Mouse (Mus musculus): ENCODE measurements at regions not wholly inside any gene's neighbourhood (a gene's known extent, or its start where the extent isn't known, plus 50 kb on each side); places are given as distances from the start of the nearest gene placed in this dataset.

- TF ChIP-seq POLR2A (IDR thresholded peaks at IDR 0.05; ENCODE audit: low read depth, low read length) (no peak), MAFK (IDR thresholded peaks at IDR 0.05; ENCODE audit: insufficient replicate concordance, low read length) (no peak), UBTF (IDR thresholded peaks at IDR 0.05; ENCODE audit: low read depth, low read length) (no peak)
Measured at GRCm38 (mm10) chrX:159116210-159116609, 93.9 kb upstream of the Rps6ka3 start.

Data from CH12.LX (cell line).